Mouse (Mus musculus): ENCODE measurements around the gene Il5. TPM values are rescaled to one million over a fixed set of nuclear protein-coding genes. Genes with fewer than 3 reads are reported as not detected.

Gene Il5
- polyA plus RNA-seq, 1 experiment: 0.84 TPM

DNA sequence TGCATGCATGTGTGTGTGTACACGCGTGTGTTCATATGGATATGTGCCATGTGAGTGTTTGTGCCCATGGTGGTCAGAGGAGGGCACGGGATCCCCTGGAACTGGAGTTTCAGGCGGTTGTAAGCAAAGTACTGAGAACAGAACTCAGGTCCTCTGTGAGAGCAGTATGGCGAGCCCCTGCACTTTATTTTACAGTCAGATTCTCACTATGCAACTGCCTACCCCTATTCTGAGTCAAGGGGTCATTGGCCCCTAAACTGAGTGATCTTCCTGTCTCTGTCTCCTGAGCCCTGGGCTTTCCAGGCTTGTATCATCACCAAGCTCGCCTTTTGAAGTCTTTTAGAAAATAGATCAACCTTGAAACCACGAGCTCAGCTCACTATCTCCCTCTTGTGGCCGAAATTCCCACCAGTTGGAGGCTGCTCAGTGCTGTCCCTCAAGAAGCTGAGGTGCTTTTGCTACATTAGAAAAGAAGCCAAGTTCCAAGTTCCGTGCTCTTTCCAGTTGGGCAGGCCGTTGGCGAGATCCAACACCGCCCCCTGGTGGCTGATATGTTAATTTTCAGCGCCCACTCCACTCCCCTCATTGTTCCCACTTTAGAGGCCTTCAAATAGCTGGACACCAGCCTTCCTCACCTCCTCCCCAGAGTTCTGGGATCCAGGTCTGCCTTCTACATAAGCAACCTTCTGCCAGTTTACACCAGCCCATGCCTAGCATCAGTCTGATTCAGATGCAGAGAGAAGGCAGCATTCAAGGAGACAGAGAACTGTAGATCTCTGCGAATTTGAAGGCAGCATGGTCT, 16.4 kb downstream of the Il5 start:
- 0 out of 2 replicates have a peak overlapping the region, but pooled peaks have one; percentile 12 for H3K27ac ChIP-seq (ENCODE audit: control insufficient read depth, insufficient read depth, low read length)
- TF ChIP-seq CTCF (IDR thresholded peaks at IDR 0.05; ENCODE audit: borderline replicate concordance, control insufficient read depth, extremely low read depth, insufficient read depth, low read length, poor library complexity) (peak; percentile 69; the same call in 1 of the 2 replicates), POLR2A (IDR thresholded peaks at IDR 0.05; ENCODE audit: control insufficient read depth, extremely low read depth, insufficient read depth, low read length, poor library complexity) (no peak)

DNA sequence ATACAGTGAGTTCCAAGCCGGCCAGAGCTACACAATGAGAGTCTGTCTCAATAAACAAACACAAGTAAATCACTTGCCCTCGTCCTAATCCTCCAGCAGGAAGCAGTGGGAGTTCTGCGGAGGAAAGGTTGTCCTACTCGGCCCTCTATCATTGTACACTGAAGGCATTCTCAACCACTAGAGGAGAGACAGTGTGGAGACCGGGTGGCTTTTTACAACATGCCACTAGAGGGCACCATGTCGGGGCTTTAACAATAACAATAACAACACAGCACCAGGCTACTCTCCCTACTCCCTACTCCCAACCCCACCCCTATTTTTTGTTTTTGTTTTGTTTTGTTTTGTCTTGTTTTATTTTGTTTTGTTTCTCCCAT, 17.0 kb downstream of the Il5 start:
- WGBS: 38% methylated on average over 6 of the region's 6 CpGs
- no peaks in the 10 kb centered on the region for H3K36me3 ChIP-seq (ENCODE audit: control insufficient read depth, insufficient read depth, low read length)
- H3K27me3 ChIP-seq (ENCODE audit: control insufficient read depth, insufficient read depth, low read length): no peaks in the 10 kb centered on the region
- H3K4me1 ChIP-seq (replicated peaks; ENCODE audit: control insufficient read depth, insufficient read depth, low read length): peaks cover 16% of the 10 kb centered on the region
- TF ChIP-seq POLR2A (IDR thresholded peaks at IDR 0.05; ENCODE audit: control insufficient read depth, extremely low read depth, insufficient read depth, low read length, poor library complexity) (no peak), CTCF (IDR thresholded peaks at IDR 0.05; ENCODE audit: borderline replicate concordance, control insufficient read depth, extremely low read depth, insufficient read depth, low read length, poor library complexity) (no peak)
- H3K27ac ChIP-seq (ENCODE audit: control insufficient read depth, insufficient read depth, low read length): 0 out of 2 replicates have a peak overlapping the region, but pooled peaks have one; percentile 12
- DNase-seq: peak; percentile 65
- no peak overlapping the region for H3K4me3 ChIP-seq (ENCODE audit: control insufficient read depth, insufficient read depth, low read length)

More for the DNA sequence above, 16.4 kb downstream of the Il5 start:
- peak; percentile 71 for DNase-seq
- Histone ChIP-seq H3K4me3 (ENCODE audit: control insufficient read depth, insufficient read depth, low read length) (no peak overlapping the region), H3K4me1 (replicated peaks; ENCODE audit: control insufficient read depth, insufficient read depth, low read length) (peaks cover 16% of the 10 kb centered on the region), H3K27me3 (ENCODE audit: control insufficient read depth, insufficient read depth, low read length) (no peaks in the 10 kb centered on the region), H3K36me3 (ENCODE audit: control insufficient read depth, insufficient read depth, low read length) (no peaks in the 10 kb centered on the region)
- 49% methylated on average over 14 of the region's 14 CpGs for WGBS

DNA sequence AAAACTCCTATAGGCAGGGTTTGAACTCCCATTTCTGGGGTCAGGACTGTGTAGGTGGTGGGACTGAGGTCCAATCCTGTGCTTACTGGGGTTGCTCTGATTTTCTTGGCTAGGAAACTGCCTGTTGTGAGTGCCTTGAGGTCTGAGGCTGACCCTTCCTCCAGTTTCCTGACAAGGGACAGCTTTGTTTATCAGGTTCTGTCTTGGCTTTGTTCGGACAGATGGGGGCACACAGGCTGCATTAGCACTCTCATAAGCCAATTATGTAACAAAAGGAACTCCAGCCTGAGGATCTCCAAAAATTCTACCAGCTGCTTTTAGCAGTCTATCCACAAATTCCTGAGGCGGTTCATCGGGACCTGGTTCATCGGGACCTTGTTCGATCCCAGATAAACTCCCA, 21.8 kb downstream of the Il5 start:
- no peaks in the 10 kb centered on the region for H3K4me1 ChIP-seq (replicated peaks; ENCODE audit: control insufficient read depth, insufficient read depth, low read length)
- no peak overlapping the region for H3K4me3 ChIP-seq (ENCODE audit: control insufficient read depth, insufficient read depth, low read length)
- H3K27ac ChIP-seq (ENCODE audit: control insufficient read depth, insufficient read depth, low read length): no peak overlapping the region
- DNase-seq: no peak
- WGBS: 88% methylated on average over 5 of the region's 5 CpGs
- no peaks in the 10 kb centered on the region for H3K36me3 ChIP-seq (ENCODE audit: control insufficient read depth, insufficient read depth, low read length)
- H3K27me3 ChIP-seq (ENCODE audit: control insufficient read depth, insufficient read depth, low read length): no peaks in the 10 kb centered on the region
- TF ChIP-seq CTCF (IDR thresholded peaks at IDR 0.05; ENCODE audit: borderline replicate concordance, control insufficient read depth, extremely low read depth, insufficient read depth, low read length, poor library complexity): no peak
- no peak for TF ChIP-seq POLR2A (IDR thresholded peaks at IDR 0.05; ENCODE audit: control insufficient read depth, extremely low read depth, insufficient read depth, low read length, poor library complexity)

DNA sequence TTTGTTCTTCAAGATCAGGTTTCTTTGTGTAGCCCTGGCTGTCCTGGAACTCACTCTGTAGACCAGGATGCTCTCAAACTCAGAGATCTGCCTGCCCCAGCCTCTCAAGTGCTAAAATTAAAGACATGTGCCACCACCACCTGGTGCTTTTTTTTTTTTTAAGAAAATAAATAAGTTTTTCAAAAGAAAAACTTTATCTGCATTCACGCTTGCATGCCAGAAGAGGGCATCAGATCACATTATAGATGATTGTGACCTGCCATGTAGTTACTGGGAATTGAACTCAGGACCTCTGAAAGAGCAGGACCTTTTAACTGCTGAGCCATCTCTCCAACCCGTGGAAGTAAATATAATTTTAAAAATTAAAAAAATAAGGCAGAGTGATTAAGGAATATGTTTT, 24.7 kb downstream of the Il5 start:
- no peak for DNase-seq
- TF ChIP-seq POLR2A (IDR thresholded peaks at IDR 0.05; ENCODE audit: control insufficient read depth, extremely low read depth, insufficient read depth, low read length, poor library complexity): no peak
- no peak for TF ChIP-seq CTCF (IDR thresholded peaks at IDR 0.05; ENCODE audit: borderline replicate concordance, control insufficient read depth, extremely low read depth, insufficient read depth, low read length, poor library complexity)
- Histone ChIP-seq H3K36me3 (ENCODE audit: control insufficient read depth, insufficient read depth, low read length) (no peaks in the 10 kb centered on the region), H3K27me3 (ENCODE audit: control insufficient read depth, insufficient read depth, low read length) (no peaks in the 10 kb centered on the region), H3K4me1 (replicated peaks; ENCODE audit: control insufficient read depth, insufficient read depth, low read length) (peaks cover 14% of the 10 kb centered on the region), H3K27ac (ENCODE audit: control insufficient read depth, insufficient read depth, low read length) (no peak overlapping the region), H3K4me3 (ENCODE audit: control insufficient read depth, insufficient read depth, low read length) (no peak overlapping the region)
- 88% methylated on average over 2 of the region's 2 CpGs for WGBS

DNA sequence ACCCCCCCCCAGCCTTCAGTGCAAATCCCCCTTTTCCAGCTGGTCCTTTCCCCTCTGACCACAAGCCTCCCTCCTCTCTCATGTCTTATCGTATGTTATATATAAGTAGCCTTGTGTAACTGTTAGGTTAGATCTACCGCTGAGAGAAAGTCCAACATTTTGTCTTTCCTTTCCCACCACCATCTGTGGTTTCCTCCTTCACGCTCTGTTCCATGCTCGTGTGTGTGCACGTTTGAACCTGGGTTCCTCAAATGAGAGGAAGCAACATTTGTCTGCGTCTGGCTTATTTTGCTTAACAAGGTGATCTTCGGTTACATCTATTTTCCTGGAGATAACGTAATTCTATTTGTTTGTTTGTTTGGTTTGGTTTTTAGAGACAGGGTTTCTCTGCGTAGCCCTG, 27.4 kb downstream of the Il5 start:
- Histone ChIP-seq H3K27me3 (ENCODE audit: control insufficient read depth, insufficient read depth, low read length) (no peaks in the 10 kb centered on the region), H3K4me3 (ENCODE audit: control insufficient read depth, insufficient read depth, low read length) (no peak overlapping the region), H3K4me1 (replicated peaks; ENCODE audit: control insufficient read depth, insufficient read depth, low read length) (peaks cover 14% of the 10 kb centered on the region), H3K36me3 (ENCODE audit: control insufficient read depth, insufficient read depth, low read length) (no peaks in the 10 kb centered on the region), H3K27ac (ENCODE audit: control insufficient read depth, insufficient read depth, low read length) (no peak overlapping the region)
- no peak for DNase-seq
- WGBS: 23% methylated on average over 9 of the region's 9 CpGs
- TF ChIP-seq POLR2A (IDR thresholded peaks at IDR 0.05; ENCODE audit: control insufficient read depth, extremely low read depth, insufficient read depth, low read length, poor library complexity) (no peak), CTCF (IDR thresholded peaks at IDR 0.05; ENCODE audit: borderline replicate concordance, control insufficient read depth, extremely low read depth, insufficient read depth, low read length, poor library complexity) (no peak)

DNA sequence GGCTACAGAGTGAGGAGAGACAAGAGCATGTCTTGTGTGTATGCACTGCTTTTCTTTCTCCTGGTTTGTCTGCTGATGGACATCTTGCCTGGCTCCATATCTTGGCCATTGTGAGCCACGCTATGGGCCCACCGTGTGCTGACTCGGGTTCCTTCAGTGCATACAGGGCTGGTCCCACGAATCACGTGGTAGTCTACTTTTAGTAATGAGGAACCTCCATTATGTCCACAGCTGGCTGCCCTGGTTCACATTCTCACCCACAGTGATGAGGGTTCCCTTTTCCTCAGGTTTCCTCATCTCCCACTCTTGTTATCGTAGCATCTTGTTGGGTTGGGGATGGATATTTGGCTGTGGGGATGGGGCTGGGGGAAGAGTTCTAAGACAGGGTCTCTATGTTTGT, 28.0 kb downstream of the Il5 start:
- Histone ChIP-seq H3K4me1 (replicated peaks; ENCODE audit: control insufficient read depth, insufficient read depth, low read length) (peaks cover 14% of the 10 kb centered on the region), H3K27ac (ENCODE audit: control insufficient read depth, insufficient read depth, low read length) (no peak overlapping the region), H3K4me3 (ENCODE audit: control insufficient read depth, insufficient read depth, low read length) (no peak overlapping the region), H3K27me3 (ENCODE audit: control insufficient read depth, insufficient read depth, low read length) (no peaks in the 10 kb centered on the region), H3K36me3 (ENCODE audit: control insufficient read depth, insufficient read depth, low read length) (no peaks in the 10 kb centered on the region)
- TF ChIP-seq CTCF (IDR thresholded peaks at IDR 0.05; ENCODE audit: borderline replicate concordance, control insufficient read depth, extremely low read depth, insufficient read depth, low read length, poor library complexity): no peak
- no peak for TF ChIP-seq POLR2A (IDR thresholded peaks at IDR 0.05; ENCODE audit: control insufficient read depth, extremely low read depth, insufficient read depth, low read length, poor library complexity)
- DNase-seq: no peak
- 58% methylated on average over 6 of the region's 6 CpGs for WGBS

All from thymus, adult 2 months (tissue).